Mouse (Mus musculus): Measurements from ENCODE around the gene Crybb1. TPM values are rescaled to one million over a fixed set of nuclear protein-coding genes. Genes with fewer than 3 reads are reported as not detected.

Crybb1 gene
- polyA plus RNA-seq, 1 experiment: not detected

- H3K27ac ChIP-seq (ENCODE audit: insufficient read depth, low read length): no peak overlapping the region
These were observed 23.8 kb downstream of the Crybb1 start for GRCm38 (mm10) chr5:112279181-112280021.

GRCm38 (mm10) chr5:112280151-112280550 lies 24.5 kb downstream of the Crybb1 start:
- H3K4me1 ChIP-seq (ENCODE audit: control insufficient read depth, insufficient read depth, low read length): peaks cover 19% of the 10 kb centered on the region
- H3K9me3 ChIP-seq (replicated peaks; ENCODE audit: control insufficient read depth, insufficient read depth, low read length, poor library complexity, severe bottlenecking): no peaks in the 10 kb centered on the region
- no peak overlapping the region for H3K4me3 ChIP-seq (ENCODE audit: low read depth, low read length)
- no peaks in the 10 kb centered on the region for H3K36me3 ChIP-seq (ENCODE audit: control insufficient read depth, insufficient read depth, low read length, poor library complexity, severe bottlenecking)
- no peak overlapping the region for H3K9ac ChIP-seq (ENCODE audit: low read depth, poor library complexity, severe bottlenecking)
- H3K27ac ChIP-seq (ENCODE audit: insufficient read depth, low read length): no peak overlapping the region
- TF ChIP-seq EP300 (IDR thresholded peaks at IDR 0.05; ENCODE audit: insufficient read depth, low read depth, low read length): no peak
- no peaks in the 10 kb centered on the region for H3K27me3 ChIP-seq (ENCODE audit: control insufficient read depth, insufficient read depth, low read length, poor library complexity, severe bottlenecking)

More at GRCm38 (mm10) chr5:112279181-112280021, 23.8 kb downstream of the Crybb1 start:
- Histone ChIP-seq H3K4me3 (ENCODE audit: low read depth, low read length) (no peak overlapping the region), H3K36me3 (ENCODE audit: control insufficient read depth, insufficient read depth, low read length, poor library complexity, severe bottlenecking) (no peaks in the 10 kb centered on the region), H3K9ac (ENCODE audit: low read depth, poor library complexity, severe bottlenecking) (no peak overlapping the region), H3K27me3 (ENCODE audit: control insufficient read depth, insufficient read depth, low read length, poor library complexity, severe bottlenecking) (no peaks in the 10 kb centered on the region), H3K9me3 (replicated peaks; ENCODE audit: control insufficient read depth, insufficient read depth, low read length, poor library complexity, severe bottlenecking) (no peaks in the 10 kb centered on the region), H3K4me1 (ENCODE audit: control insufficient read depth, insufficient read depth, low read length) (peaks cover 19% of the 10 kb centered on the region)
- TF ChIP-seq CTCF (IDR thresholded peaks at IDR 0.05; ENCODE audit: low read depth, low read length) (no peak), EP300 (IDR thresholded peaks at IDR 0.05; ENCODE audit: insufficient read depth, low read depth, low read length) (no peak), POLR2A (IDR thresholded peaks at IDR 0.05; ENCODE audit: insufficient read depth, low read length) (no peak)

GRCm38 (mm10) chr5:112280863-112281660 lies 25.4 kb downstream of the Crybb1 start:
- no peaks in the 10 kb centered on the region for H3K36me3 ChIP-seq (ENCODE audit: control insufficient read depth, insufficient read depth, low read length, poor library complexity, severe bottlenecking)
- no peaks in the 10 kb centered on the region for H3K27me3 ChIP-seq (ENCODE audit: control insufficient read depth, insufficient read depth, low read length, poor library complexity, severe bottlenecking)
- H3K9ac ChIP-seq (ENCODE audit: low read depth, poor library complexity, severe bottlenecking): no peak overlapping the region
- H3K4me3 ChIP-seq (ENCODE audit: low read depth, low read length): no peak overlapping the region
- peaks cover 22% of the 10 kb centered on the region for H3K4me1 ChIP-seq (ENCODE audit: control insufficient read depth, insufficient read depth, low read length)
- H3K27ac ChIP-seq (ENCODE audit: insufficient read depth, low read length): 0 out of 2 replicates have a peak overlapping the region, but pooled peaks have one; percentile 1
- no peak for TF ChIP-seq CTCF (IDR thresholded peaks at IDR 0.05; ENCODE audit: low read depth, low read length)
- TF ChIP-seq POLR2A (IDR thresholded peaks at IDR 0.05; ENCODE audit: insufficient read depth, low read length): no peak
- TF ChIP-seq EP300 (IDR thresholded peaks at IDR 0.05; ENCODE audit: insufficient read depth, low read depth, low read length): no peak
- H3K9me3 ChIP-seq (replicated peaks; ENCODE audit: control insufficient read depth, insufficient read depth, low read length, poor library complexity, severe bottlenecking): no peaks in the 10 kb centered on the region

- Histone ChIP-seq H3K4me1 (ENCODE audit: control insufficient read depth, insufficient read depth, low read length) (peaks cover 26% of the 10 kb centered on the region), H3K27me3 (ENCODE audit: control insufficient read depth, insufficient read depth, low read length, poor library complexity, severe bottlenecking) (no peaks in the 10 kb centered on the region), H3K4me3 (ENCODE audit: low read depth, low read length) (no peak overlapping the region), H3K27ac (ENCODE audit: insufficient read depth, low read length) (no peak overlapping the region), H3K9me3 (replicated peaks; ENCODE audit: control insufficient read depth, insufficient read depth, low read length, poor library complexity, severe bottlenecking) (no peaks in the 10 kb centered on the region), H3K9ac (ENCODE audit: low read depth, poor library complexity, severe bottlenecking) (no peak overlapping the region), H3K36me3 (ENCODE audit: control insufficient read depth, insufficient read depth, low read length, poor library complexity, severe bottlenecking) (no peaks in the 10 kb centered on the region)
- TF ChIP-seq POLR2A (IDR thresholded peaks at IDR 0.05; ENCODE audit: insufficient read depth, low read length) (no peak), CTCF (IDR thresholded peaks at IDR 0.05; ENCODE audit: low read depth, low read length) (no peak), EP300 (IDR thresholded peaks at IDR 0.05; ENCODE audit: insufficient read depth, low read depth, low read length) (no peak)
These were observed 26.1 kb downstream of the Crybb1 start for GRCm38 (mm10) chr5:112281676-112282075.

- TF ChIP-seq POLR2A (IDR thresholded peaks at IDR 0.05; ENCODE audit: insufficient read depth, low read length) (no peak), CTCF (IDR thresholded peaks at IDR 0.05; ENCODE audit: low read depth, low read length) (no peak), EP300 (IDR thresholded peaks at IDR 0.05; ENCODE audit: insufficient read depth, low read depth, low read length) (no peak)
- Histone ChIP-seq H3K27ac (ENCODE audit: insufficient read depth, low read length) (no peak overlapping the region), H3K36me3 (ENCODE audit: control insufficient read depth, insufficient read depth, low read length, poor library complexity, severe bottlenecking) (no peaks in the 10 kb centered on the region), H3K4me1 (ENCODE audit: control insufficient read depth, insufficient read depth, low read length) (peaks cover 26% of the 10 kb centered on the region), H3K9me3 (replicated peaks; ENCODE audit: control insufficient read depth, insufficient read depth, low read length, poor library complexity, severe bottlenecking) (no peaks in the 10 kb centered on the region), H3K9ac (ENCODE audit: low read depth, poor library complexity, severe bottlenecking) (no peak overlapping the region), H3K4me3 (ENCODE audit: low read depth, low read length) (no peak overlapping the region), H3K27me3 (ENCODE audit: control insufficient read depth, insufficient read depth, low read length, poor library complexity, severe bottlenecking) (no peaks in the 10 kb centered on the region)
These were observed 26.6 kb downstream of the Crybb1 start for GRCm38 (mm10) chr5:112282123-112282779.
